Mouse (Mus musculus) gonadal fat pad, adult 2 months (tissue): ENCODE measurements around the gene Mrps7. TPM values are rescaled to one million over a fixed set of nuclear protein-coding genes. Genes with fewer than 3 reads are reported as not detected.

Source experiments
- DNase-seq: peaks from one replicate; pipeline ENCODE4 v3.0.0-alpha.2; 2012; ENCODE audit warnings: low read depth
- polyA plus RNA-seq: library from polyadenylated mRNA; depleted of rRNA; stranded (reverse); fragments of >200 nt; gene quantifications from 2 replicates; pipeline ENCODE4 v1.2.3, GENCODE M21; 2012

Mrps7 gene
- polyA plus RNA-seq, 1 experiment = 37.4 TPM

DNA sequence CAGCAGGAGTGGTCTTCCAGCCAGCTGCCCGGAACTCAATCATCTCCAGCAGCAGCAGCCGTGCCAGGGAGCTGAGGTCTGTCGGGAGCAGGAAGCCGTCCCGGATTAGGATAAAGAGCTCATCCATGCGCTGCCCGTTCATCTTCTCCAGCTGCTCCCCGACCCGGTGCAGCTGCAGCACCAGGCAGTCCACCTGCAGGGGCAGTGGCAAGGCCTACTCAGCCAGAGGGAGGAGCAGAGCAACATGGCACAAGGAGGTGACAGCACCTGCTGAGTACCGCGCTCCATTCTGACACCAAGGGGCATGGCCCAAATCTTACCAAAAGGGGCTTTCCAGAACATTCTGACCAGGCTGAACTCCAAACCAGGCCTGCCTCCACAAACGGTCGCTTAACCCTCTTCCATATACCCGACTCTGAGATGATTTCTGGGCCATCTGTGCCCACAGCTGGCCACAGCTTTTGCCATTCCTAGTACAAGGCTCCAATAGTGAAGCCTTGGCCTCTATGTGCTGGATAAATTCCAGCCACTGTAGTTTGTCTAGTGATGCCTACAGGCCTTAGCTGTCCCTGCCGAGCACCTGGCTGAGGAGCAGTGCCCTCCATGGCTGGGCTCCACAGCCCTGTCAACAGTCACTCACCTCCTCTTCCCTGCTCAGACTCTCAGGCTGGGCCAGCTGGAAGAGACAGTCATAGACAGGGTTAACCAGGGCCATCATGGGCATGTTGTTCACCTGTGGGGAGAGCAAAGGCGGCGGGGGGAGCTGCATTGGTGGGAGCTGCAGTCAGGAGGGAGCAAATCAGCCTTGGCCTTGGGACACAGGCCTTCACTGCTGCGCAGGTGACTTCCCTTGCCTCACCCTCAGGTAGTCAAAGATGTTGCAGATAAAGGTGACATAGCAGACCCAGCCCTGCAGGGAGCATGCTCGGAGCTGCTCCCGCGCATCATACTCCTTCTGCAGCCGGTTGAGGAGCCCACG lies 5.0 kb downstream of the Mrps7 start:
- no peak for DNase-seq

DNA sequence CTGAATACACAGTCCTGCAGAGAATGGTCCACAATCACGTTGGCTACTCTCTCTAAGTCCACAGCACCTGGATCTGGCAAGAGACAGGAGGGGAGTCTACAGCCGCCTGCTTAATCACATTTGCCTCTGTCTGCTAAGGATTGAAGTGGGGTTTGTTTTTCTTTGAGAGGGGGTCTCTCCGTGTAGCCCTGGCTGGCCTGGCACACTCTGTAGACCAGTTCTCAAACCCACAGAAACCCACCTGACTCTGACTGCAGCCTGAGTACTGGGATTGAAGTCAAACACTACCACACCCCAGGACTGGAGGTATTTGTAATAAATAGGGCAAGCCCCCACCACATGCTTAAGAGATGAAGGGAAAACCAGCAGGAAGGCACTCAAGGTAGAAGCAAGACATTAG lies 5.9 kb downstream of the Mrps7 start:
- DNase-seq = no peak

DNA sequence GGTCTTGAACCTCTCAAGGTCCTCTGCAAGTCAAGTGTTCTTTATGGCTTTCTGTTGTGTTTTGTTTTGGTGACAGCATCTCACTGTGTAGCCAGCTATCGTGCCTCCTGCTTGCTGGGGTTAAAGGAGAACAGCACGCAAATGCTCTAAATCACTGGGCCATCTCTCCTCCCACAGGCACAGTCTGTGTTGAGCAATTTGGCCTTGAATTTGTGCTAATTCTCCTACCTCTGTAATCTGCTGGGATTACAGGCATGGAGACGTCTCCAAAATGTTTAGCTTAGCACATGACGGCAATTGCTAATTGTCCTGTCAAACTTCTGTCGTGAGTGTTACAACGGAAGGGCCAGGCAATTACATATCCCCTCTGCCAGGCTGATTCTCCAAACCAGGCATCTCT lies 7.4 kb downstream of the Mrps7 start:
- DNase-seq = no peak

DNA sequence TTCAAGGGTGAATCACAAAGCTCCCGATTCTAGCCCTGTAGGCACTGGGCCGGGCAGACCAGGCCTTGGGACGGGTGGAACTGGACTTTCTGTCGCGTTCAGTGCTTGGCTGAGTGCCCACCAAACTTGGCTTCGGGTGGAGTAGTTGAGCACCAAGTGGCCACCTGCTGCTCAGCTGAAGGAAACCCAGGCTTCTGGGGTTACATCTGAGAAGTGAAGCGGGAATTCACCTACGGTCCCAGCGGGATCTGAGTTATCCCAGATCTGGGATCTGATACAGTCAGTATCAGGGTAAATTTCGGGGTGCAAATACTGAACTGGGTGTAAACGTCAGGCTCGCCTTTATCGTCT lies 8.3 kb downstream of the Mrps7 start:
- DNase-seq = no peak

DNA sequence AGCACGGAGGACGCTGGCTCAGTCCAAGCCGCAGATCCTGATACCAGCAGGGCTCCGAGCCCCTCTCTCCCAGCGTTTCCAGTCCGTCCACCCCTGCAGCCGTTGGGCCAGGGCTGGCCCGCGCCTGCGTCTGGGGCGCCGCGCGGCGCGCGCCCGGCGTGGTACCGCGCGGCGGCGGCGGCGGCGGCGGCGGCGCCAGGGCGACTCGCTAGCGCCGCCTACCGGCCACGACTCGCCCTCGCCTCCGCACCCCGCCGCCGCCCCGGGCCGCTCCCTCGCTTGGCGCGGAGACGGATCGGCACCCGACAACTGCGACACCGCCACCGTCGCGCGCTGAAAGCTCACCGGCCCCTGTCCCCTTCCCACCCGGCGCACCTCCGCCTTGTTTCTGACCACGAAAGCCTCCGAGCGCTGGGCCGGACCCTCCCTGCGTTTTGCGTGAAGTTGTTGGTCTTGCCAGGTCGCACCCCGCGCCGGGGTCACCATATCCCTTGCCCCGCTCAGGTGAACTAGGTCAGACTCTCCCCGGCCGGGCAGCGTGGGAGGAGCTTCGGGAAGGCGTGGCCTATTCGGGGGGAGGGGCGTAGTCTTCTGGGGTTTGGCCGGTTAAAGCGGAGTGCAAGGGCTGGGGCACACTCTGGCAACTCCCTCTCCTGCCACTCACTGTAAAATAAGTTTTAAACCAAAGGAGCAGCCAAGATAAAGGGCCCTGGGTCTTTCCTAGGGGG lies 8.8 kb downstream of the Mrps7 start, which contains the start of gene Mif4gd:
Gene Mif4gd (minus strand): TSS at position 560 of the 728 bp plus-strand sequence.
- no peak for DNase-seq

DNA sequence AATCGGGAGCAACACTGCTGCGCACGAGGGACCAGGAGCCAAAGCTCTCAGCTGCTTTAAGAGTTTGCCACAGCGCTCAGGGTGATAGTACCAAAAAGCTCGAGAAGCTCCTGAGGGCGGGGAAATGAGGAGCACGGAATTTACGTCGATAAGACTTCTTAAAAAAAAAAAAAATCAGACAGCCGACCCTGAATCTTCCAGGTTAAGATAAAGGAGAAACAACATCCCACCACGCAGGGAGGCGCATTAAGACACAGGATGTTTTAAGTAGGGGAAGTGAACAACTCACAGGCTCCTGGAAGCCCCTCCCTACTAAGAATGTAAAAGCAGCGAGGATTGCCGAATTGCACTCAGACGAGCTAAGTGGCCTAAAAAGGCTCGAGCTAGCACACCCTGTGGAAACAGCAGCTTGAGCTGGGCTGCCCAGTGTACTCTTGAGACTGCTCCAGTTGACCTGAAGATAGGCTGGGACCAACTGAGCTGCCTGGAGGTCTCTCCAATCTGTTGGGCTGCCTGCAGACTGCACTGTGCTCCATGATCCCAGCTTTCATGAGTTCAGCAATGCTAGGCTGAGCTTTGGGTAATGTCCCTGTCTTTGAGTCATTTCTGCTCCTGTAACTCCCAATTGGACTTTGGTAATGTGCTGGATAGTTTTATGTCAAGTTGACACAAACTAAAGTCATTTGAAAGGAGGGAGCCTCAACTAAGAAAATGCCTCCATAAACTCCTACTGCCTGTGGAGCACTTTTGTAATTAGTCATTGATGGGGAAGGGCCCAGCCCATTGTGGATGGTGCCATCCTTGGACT lies 9.6 kb downstream of the Mrps7 start:
- DNase-seq = no peak

DNA sequence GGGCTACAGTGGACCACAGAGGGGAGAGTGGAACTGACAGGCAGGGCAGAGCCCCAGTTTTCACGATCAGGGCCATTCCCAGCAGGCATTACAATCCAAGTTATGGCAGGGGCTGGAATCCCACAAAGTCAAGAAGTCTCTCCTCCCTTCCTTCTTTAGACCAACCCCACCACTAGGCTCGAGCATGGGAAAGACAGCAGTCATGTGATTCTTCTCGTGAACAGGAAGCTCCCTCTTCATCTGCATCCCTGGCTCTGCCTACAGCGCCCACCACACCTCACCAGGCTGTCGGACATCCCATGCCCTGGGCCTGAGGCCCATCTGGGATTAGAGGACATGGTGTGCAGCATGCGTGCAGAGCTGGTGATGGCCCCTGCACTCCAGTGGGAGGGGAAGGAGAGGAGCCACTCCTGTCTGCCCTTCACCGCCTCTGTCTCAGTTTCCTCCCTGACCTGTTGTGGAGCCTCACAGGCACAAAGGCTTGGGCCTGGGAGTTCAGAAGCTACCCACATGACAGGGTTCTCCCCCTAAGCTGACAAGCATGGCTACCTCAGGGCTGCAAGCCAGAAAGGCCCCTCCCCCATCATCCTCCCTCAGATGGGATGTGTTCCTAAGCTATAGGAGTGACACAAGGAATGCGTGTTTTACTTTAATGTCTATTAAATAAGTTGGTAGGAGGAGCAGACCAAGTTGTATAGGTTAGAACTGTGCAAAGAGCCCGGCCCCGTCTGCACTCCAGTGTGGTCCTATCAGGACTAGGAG lies 10.8 kb downstream of the Mrps7 start:
- DNase-seq = no peak

DNA sequence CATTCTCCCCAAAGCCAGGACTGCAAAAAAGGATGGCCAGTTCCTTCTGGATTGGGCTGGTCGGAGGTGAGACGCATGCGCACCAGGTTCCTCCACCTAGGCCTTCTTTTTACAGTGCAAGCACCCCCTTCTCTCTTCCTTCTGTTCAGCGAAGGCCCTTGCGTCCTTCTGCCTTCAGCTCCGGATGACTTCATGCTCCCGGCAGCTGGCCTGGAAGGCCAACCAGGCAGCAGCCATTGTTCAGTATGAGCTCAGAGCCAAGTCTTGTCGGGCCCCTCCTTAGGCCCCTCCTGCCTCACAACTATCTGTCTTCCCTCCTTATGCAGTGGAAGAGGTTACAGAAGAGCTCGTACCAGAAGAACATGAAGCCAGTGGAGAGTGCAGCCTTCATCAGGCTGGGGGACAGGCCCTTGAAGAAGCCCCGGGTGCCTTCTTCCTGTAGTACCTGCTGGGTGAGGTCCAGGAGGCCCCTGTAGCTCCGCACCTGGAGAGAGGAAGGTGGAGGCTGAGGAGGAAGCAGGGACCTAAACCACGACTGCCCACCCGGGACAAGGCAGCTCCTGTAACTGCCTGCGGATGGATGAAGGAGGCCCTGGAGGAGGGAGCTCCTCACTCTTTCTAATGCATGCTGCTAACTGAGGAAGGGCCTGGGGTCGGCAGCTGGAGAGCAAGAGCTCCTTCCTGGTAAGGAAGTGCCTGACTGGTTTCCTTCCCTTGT lies 11.5 kb downstream of the Mrps7 start:
- DNase-seq = no peak

DNA sequence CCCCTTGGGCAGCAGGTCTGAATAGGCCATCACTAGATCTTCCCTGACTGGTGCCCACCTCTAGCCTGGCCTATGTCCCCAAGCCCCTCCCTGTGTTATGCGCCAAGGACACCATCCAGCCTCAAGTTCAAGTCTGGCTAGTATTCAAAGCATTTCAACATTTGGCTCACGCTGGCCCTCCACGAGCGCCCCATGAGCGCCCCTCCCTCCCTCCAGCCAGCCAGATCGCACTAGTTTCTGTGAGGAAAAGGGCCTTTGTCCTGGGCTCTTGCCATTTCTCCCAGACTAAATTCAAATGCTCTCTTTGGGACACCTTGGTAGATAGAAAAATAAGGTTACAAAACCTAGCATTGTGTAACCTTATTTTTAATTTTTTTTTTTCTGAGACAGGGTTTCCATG lies 12.2 kb downstream of the Mrps7 start:
- no peak for DNase-seq

DNA sequence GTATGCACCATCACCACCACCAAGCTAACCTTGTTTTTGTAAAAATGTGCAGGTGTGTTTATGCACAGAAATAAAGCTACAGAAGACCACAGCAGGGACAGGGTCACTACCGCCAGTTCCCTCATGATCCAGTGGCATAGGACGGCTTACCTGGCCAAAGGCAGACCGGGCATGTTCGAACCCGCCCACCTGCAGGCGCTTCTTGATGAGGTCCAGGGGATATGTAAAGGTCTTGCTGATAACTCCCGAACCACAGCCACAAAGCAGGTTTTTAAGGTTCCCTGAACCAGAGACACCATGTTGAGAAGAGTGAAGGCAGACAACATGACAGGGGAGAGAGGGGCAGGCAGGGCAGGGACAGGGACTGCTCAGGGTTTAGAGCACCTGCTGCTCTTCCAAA lies 12.6 kb downstream of the Mrps7 start:
- DNase-seq = no peak

DNA sequence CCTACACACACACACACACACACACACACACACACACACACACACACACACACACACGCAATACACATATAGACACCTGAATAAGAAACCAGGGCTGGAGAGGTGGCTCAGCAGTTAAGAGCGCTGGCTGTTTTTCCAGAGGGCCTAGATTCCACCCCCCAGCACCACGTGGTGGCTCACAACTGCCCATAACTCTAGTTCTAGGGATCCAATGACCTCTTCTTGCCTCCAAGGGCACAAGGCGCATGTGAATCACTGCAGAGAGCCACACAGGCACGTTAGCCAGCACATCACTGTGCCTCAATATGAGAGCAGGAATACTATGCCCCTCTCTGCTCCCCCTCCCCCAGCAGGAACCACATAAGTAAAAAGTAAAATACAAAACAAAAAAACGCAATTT lies 13.2 kb downstream of the Mrps7 start:
- DNase-seq = no peak

DNA sequence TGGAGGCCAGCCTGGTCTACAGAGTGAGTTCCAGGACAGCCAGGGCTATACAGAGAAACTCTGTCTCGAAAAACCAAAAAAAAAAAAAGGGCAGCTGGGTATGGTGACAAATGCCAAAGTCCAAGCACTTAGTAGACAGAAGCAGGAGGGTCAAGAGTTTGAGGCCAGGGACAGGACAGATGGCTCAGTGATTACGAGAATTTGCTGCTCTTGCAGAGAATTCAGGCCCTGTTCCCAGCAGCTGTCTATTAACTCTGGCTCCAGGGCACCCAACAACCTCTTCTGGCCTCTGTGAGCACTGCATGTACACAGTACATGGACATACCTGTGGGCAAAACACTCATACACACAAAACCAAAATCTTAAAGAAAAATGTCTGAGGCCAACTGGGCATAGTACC lies 14.3 kb downstream of the Mrps7 start:
- DNase-seq = no peak

DNA sequence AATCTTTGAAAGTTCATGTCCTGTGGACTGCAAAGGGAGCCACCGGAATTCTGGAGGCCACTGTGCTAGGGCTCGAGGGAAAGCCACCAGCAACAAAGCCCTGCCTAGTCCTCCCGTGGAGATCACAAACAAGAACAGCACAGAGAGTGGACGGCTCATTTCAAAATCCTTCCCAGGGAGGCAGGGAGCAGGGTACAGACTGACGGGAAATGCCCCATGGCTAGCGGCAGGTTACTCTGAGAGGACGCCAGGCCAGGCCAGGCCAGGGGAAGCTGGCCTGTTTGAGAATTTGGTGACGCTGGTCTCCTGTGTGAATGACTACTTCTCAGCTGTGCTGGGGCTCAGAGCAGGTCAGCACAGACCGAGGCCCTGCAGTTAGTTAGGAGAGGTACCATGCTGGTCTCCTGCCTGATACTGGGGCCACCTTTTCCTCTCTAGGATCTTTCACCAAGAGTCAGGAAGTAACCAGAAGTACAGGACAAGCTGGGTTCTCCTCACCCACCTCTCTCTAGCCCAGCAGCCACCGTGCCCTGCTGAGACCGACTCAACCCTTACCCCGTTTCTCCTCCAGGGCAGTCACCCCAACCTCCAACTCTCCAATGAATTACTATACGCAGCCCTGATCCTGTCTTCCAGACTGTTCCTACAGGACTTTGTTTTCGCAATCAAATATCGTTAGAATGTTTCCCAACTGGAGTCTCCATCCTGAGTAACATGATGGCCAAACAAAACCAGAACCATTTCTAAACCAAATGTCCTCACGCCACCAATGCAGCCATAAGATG lies 15.2 kb downstream of the Mrps7 start:
- no peak for DNase-seq

DNA sequence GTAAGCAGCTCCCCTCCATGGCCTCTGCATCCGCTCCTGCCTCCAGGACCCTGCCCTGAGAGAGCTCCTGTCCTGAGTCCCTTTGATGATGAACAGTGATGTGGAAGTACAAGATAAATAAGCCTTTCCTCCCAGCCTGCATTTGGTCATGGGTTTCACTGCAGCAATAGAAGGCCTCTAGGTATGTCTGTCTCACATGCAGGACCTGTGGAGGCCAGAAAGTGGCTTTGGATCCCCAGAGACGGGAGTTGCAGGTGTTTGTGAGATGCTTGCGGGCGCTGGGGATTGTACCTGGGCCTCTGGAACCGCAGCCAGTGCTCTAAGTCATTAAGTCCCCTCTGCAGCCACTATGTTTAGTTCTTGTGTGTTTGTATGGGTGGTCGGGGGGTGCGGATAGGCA lies 16.2 kb downstream of the Mrps7 start:
- DNase-seq = no peak

DNA sequence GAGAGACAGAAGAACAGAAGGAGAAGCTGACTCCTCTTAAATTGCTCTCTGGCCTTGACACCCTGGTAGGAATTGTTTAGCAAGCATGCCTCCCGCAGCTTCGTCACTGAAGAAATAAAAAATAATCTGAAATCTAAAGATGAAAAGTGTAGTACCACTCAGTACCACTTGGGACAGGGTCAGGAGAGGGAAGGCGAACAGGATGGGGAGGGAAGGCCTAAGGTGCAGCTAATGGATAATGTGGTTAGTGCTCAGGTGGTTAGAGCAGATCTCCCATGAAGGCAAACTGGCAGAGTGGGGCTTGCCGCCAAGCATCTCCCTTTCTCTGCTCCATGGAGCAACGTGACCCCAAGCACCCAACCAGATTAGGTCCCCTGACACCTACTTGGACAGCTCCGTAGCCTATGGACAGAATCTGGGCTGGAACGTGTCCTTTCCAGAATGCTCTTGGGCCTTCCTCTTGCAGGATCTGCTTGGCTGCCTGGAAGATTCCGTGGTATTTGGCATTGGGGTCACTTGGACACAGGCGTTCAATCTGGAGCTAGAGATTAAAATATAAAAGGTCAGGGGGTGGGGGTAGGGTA lies 19.9 kb downstream of the Mrps7 start:
- no peak for DNase-seq

DNA sequence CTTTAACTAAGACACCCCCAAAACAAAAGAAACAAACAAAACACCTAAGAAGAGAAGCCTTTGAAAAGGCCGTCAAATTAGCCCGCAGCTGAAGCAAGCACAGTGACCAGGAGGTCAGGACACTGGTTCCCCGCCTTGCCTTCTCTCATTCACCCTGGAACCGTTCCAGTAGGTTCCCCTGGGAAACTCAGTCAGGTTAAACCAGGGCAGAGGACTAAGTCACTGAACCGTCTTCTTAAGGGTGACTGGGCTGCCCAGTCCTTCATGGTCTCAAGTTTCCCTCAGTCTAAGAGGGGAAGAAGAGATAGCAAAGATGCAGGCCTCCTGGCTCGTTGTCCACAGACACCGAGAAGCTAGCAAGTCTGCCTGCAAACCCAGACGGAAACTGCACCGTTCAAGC lies 22.2 kb downstream of the Mrps7 start:
- DNase-seq = no peak

DNA sequence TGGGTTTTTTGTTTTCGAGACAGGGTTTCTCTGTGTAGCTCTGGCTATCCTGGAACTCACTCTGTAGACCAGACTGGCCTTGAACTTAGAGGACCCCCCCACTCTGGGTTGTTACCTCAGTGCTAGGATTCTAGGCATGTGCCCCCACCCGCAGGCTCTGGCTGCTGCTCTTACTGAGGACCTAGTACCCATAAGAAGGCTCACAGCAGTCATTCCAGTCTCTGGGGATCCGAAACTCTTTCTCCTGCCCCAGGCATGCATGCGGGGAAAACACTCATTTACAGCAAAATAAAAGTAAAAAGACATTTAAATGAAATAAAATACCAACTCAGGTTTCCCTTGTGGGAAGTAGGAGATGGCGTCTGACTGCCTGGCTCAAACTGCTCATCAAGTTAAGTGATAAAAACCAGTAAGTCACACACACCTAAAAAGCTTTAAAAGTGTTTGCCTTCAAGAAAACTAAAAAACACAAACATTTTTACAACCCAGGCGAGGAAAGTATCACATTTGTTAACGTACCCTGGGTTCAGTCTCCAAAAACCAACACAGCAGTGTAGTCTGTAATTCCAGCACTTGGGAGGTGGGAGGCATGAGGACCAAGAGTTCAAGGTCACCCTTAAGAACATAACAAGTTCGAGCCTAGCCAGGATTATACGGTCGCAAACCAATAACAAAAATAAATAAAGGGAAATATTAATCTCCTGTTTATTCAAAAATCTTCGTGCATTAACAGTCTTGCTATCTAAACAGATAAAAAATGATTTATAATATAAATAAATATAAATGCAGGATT lies 23.3 kb downstream of the Mrps7 start:
- no peak for DNase-seq

DNA sequence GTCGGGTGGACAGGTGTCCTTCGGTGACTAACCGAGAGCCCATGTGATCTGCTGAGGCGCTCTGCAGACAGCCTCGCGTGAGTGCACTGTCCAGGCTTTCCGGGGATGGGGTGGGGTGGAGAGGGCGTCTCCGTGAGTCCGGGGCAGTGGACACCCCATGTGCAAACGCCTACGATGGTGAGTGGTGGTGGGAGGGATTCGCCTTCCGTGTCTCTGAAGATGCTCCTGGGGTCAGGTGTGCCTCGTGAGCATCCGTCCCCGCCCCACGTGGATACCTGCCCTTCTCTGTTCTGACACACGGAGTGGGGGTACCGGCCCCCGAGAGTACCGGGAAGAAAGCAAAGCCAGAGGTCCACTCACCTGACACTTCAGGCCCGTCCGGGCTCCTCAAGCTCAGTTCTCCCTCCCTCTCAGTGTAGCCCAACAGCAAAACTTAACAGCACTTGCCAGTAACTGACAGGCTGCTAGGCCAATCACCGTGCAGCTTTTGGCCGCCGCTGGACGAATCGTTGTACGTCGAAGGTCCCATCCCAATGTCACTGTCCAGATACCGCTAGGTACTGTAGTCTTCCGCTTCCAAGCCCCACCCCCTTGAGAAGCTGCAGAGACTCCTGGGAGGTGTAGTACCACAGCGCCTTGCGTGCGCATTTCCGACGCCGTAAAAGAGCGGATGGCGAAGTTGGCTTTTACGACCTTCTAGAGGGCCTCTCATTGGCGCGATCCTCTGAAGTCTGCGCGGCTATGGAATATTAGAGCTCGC lies 24.2 kb downstream of the Mrps7 start, which contains the start of gene Slc25a19:
Gene Slc25a19 (minus strand): TSS at position 591 of the 760 bp plus-strand sequence.
- DNase-seq = peak; percentile 99
